ENCODE assay signal across 9 mouse cellular contexts in genomic region chr11:35919856-35920503, GRCm38 (mm10).
A peak's percentile ranks its signal among the peaks of the same experiment; 100 is the strongest.
DNase-seq lines count a peak whose midpoint lies in the region; ATAC-seq lines count a peak whose summit lies in the region.
"Had no signal": no experiment of that assay in that cellular context is flagged by ENCODE, and none has a peak within 500 bp of the region (broad histone marks: within the 10 kb centered on the region; RNA-seq: fewer than 3 reads in every experiment).

No protein-coding gene starts in this region.

- ATAC-seq in neural tube, embryonic 15.5 days (ENCODE audit: low FRiP score): no peak

- WGBS in neural tube, embryonic 15.5 days: 71% methylated on average over 9 of the region's 9 CpGs

- no peak overlapping the region for H3K4me3 ChIP-seq in neural tube, embryonic 15.5 days (replicated peaks)

- DNase-seq in adrenal gland, adult 2 months: peak; percentile 40
- no peak for DNase-seq in adrenal gland, adult 18-20 months (ENCODE audit: low spot score in 2 of 2)
- peak; percentile 16 for DNase-seq in ovary, postnatal 14 days (ENCODE audit: low spot score)
- no peak for DNase-seq in ovary, postnatal 10 days (ENCODE audit: low spot score)
- DNase-seq in kidney, postnatal 25 days: peak; percentile 91
- DNase-seq in gastrocnemius, postnatal 10 days: no peak
- DNase-seq in spleen, postnatal 4 days (ENCODE audit: low spot score in 2 of 2): no peak
- DNase-seq: cerebellum, adult 18-20 months had no signal

- peak overlapping the region; percentile 38; the same call in 1 of the 2 replicates for H3K27ac ChIP-seq in neural tube, embryonic 15.5 days (replicated peaks)

- peaks cover 25% of the 10 kb centered on the region for H3K4me1 ChIP-seq in neural tube, embryonic 15.5 days

- H3K36me3 ChIP-seq in neural tube, embryonic 15.5 days: no peaks in the 10 kb centered on the region

- H3K9me3 ChIP-seq in neural tube, embryonic 15.5 days (replicated peaks): no peaks in the 10 kb centered on the region

- H3K9ac ChIP-seq in neural tube, embryonic 15.5 days (replicated peaks): no peak overlapping the region

- no peak overlapping the region for H3K4me2 ChIP-seq in neural tube, embryonic 15.5 days

- no peaks in the 10 kb centered on the region for H3K27me3 ChIP-seq in neural tube, embryonic 15.5 days (replicated peaks)

Comparison
In these comparisons a context has a peak if more than half of its experiments do, and no peak if none do; other contexts are left out.
1. DNase-seq: peak in adrenal gland, adult 2 months (single experiment), ovary, postnatal 14 days (single experiment) and kidney, postnatal 25 days (2 of 2); none in adrenal gland, adult 18-20 months (0 of 2), ovary, postnatal 10 days (single experiment), gastrocnemius, postnatal 10 days (single experiment) and spleen, postnatal 4 days (0 of 2).